Mouse (Mus musculus) cortical plate, adult 2 months (tissue): ENCODE measurements around the gene Olfr984. TPM values are rescaled to one million over a fixed set of nuclear protein-coding genes. Genes with fewer than 3 reads are reported as not detected.

ENCODE experiments used
- H3K27ac ChIP-seq: fragments of 200-500 bp; 2 replicates; pipeline ENCODE4 v1.5.1; 2012; ENCODE audit warnings: low read length, control low read depth, inconsistent platforms; ENCODE audit not compliant: insufficient read depth
- H3K4me1 ChIP-seq: fragments of 200-500 bp; 2 replicates; pipeline ENCODE4 v1.6.1; 2011; ENCODE audit warnings: low read length; ENCODE audit not compliant: control insufficient read depth, insufficient read depth
- H3K4me3 ChIP-seq: fragments of 200-500 bp; 2 replicates; pipeline ENCODE4 v1.5.1; 2011; ENCODE audit warnings: mild to moderate bottlenecking, low read length, control low read depth; ENCODE audit not compliant: insufficient read depth
- CTCF ChIP-seq: fragments of 200-500 bp; IDR thresholded peaks from 2 replicates; pipeline ENCODE4 v1.5.1; 2011; ENCODE audit warnings: mild to moderate bottlenecking, control low read depth, low read length; ENCODE audit not compliant: insufficient read depth; ENCODE audit errors: extremely low read depth
- POLR2A ChIP-seq: fragments of 200-500 bp; IDR thresholded peaks from 2 replicates; pipeline ENCODE4 v1.6.1; 2011; ENCODE audit warnings: mild to moderate bottlenecking, low read length, control low read depth; ENCODE audit not compliant: insufficient read depth; ENCODE audit errors: extremely low read depth
- polyA plus RNA-seq: library from polyadenylated mRNA; depleted of rRNA; stranded (reverse); fragments of >200 nt; gene quantifications from 2 replicates; pipeline ENCODE4 v1.2.3, GENCODE M21; 2012; rRNA removed

The Olfr984 gene
- polyA plus RNA-seq: not detected in 2 replicates

- H3K4me3 ChIP-seq: no peak within 1 kb of the TSS
- no peaks in the 10 kb centered on the region for H3K4me1 ChIP-seq
- TF ChIP-seq POLR2A (no peak), CTCF (no peak)
- H3K27ac ChIP-seq: no peak within 1 kb of the TSS
Measured at GRCm38 (mm10) chr9:40114106-40114505, at the start of gene Olfr984. TSS of gene Olfr984 (minus strand) at chr9:40114206.

- Histone ChIP-seq H3K27ac (no peak overlapping the region), H3K4me3 (no peak overlapping the region), H3K4me1 (no peaks in the 10 kb centered on the region)
- TF ChIP-seq CTCF (no peak), POLR2A (no peak)
Measured at GRCm38 (mm10) chr9:40155118-40155644, 41.2 kb upstream of the Olfr984 start.

GRCm38 (mm10) chr9:40141544-40141943, 27.5 kb upstream of the Olfr984 start:
- TF ChIP-seq CTCF: no peak
- no peak for TF ChIP-seq POLR2A
- Histone ChIP-seq H3K27ac (no peak overlapping the region), H3K4me1 (no peaks in the 10 kb centered on the region), H3K4me3 (no peak overlapping the region)

- no peak for TF ChIP-seq CTCF
- no peak for TF ChIP-seq POLR2A
- H3K27ac ChIP-seq: no peak overlapping the region
- no peak overlapping the region for H3K4me3 ChIP-seq
- no peaks in the 10 kb centered on the region for H3K4me1 ChIP-seq
Measured at GRCm38 (mm10) chr9:40139484-40139883, 25.5 kb upstream of the Olfr984 start.

- no peak overlapping the region for H3K4me3 ChIP-seq
- H3K27ac ChIP-seq: no peak overlapping the region
- no peaks in the 10 kb centered on the region for H3K4me1 ChIP-seq
- TF ChIP-seq CTCF: no peak
- no peak for TF ChIP-seq POLR2A
Measured at GRCm38 (mm10) chr9:40136987-40137688, 23.1 kb upstream of the Olfr984 start.

- Histone ChIP-seq H3K27ac (no peak overlapping the region), H3K4me3 (no peak overlapping the region), H3K4me1 (no peaks in the 10 kb centered on the region)
- no peak for TF ChIP-seq CTCF
- no peak for TF ChIP-seq POLR2A
Measured at GRCm38 (mm10) chr9:40130556-40130955, 16.6 kb upstream of the Olfr984 start.

GRCm38 (mm10) chr9:40130084-40130483, 16.1 kb upstream of the Olfr984 start, which contains the start of gene Olfr985:
TSS of gene Olfr985 (minus strand) at chr9:40130184.
- Histone ChIP-seq H3K4me1 (no peaks in the 10 kb centered on the region), H3K4me3 (no peak within 1 kb of the TSS), H3K27ac (no peak within 1 kb of the TSS)
- no peak for TF ChIP-seq CTCF

- no peaks in the 10 kb centered on the region for H3K4me1 ChIP-seq
- H3K27ac ChIP-seq: no peak overlapping the region
- no peak overlapping the region for H3K4me3 ChIP-seq
- no peak for TF ChIP-seq CTCF
- TF ChIP-seq POLR2A: no peak
Measured at GRCm38 (mm10) chr9:40117287-40117659, 3.3 kb upstream of the Olfr984 start.

GRCm38 (mm10) chr9:40116645-40117286, 2.8 kb upstream of the Olfr984 start:
- H3K4me3 ChIP-seq: no peak overlapping the region
- H3K27ac ChIP-seq: no peak overlapping the region
- no peaks in the 10 kb centered on the region for H3K4me1 ChIP-seq
- TF ChIP-seq POLR2A (no peak), CTCF (no peak)

GRCm38 (mm10) chr9:40094769-40095168, 19.2 kb downstream of the Olfr984 start:
- H3K4me3 ChIP-seq: no peak overlapping the region
- H3K4me1 ChIP-seq: no peaks in the 10 kb centered on the region
- no peak for TF ChIP-seq POLR2A
- no peak for TF ChIP-seq CTCF
- no peak overlapping the region for H3K27ac ChIP-seq
